Mouse (Mus musculus): ENCODE results near the gene Cntnap4.

GRCm38 (mm10) chr8:112599975-112600374, 30.1 kb downstream of the Cntnap4 start:
- TF ChIP-seq CTCF (IDR thresholded peaks at IDR 0.05; ENCODE audit: control insufficient read depth, insufficient read depth, low read length) (no peak), POLR2A (IDR thresholded peaks at IDR 0.05; ENCODE audit: borderline replicate concordance, control insufficient read depth, low read depth, low read length) (no peak)

All from bone marrow, adult 2 months (tissue).